Mouse (Mus musculus) frontal cortex, postnatal 14 days (tissue): ENCODE measurements around the gene Ccdc57.

ENCODE experiments used
- DNase-seq, 2 experiments: peaks; one replicate each; pipeline ENCODE4 v3.0.0; 2022; ENCODE audit warnings: low spot score in 2 of 2

The Ccdc57 gene

DNA sequence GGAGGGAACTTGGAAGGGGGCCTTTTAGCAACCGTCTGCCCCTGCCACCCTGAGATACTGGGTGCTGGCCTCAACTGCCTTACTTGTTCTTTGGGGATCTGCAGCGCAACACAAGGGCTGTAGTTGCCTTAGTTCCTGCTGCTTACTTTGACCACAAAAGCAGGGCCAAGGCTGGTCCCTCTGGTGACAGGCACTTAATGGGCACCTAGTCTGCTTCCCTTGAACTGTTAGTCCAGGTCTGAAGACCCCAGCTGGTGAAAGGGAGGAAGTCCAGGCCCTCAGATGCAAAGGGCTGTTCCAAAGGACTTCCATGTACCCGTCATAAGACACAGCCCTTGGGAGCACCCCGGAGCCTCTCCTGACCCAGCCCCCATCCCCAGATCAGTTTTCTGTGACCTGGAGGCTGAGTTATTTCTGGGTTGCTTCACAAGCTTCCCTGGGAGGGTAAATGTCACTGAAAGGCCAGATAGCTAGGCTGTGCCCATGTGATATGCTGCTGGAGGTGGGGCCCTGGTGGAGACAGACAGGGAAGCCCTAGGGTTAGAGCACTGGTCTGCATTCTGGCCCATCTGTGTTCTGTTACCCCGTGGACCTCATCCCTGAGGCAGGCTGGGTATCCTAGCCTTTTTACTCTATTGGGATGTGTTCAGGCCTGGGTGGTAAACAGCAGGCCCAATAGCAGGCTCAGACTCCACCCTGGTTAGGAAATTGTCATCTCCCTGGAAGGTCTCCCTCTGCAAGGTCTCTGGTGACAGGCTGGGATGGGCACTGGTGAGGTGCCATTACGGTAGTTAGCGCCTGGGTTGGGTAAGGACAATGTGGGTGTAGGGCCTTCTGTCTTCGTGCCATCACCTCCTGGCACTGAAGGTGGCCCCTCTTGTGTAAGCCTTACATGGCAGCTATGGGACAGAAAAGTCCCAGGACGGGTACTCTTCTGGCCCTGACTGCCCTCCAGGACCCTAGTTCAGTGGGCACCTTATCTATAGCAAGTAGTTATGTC lies 19.4 kb upstream of the Ccdc57 start:
- no peak for DNase-seq

DNA sequence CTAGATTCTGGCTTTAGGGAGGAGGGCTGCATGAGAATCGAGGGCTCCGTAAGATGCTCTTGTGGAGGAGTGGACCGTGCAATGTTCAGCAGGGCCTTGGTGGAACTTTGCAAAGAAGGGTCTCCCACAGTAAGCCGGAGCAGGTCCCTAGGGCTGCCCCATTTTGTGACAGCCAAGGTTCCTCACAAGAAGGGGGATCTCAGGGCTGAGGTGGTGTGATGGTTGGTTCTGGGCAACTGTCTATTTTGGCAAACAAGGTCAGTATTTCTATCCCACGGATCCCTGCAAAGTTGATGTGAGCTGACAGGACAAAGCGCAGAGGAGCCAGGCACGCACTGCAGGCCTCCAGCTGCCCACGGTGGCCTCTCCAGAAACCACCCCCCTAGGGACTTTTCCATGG lies 18.6 kb upstream of the Ccdc57 start:
- no peak for DNase-seq

DNA sequence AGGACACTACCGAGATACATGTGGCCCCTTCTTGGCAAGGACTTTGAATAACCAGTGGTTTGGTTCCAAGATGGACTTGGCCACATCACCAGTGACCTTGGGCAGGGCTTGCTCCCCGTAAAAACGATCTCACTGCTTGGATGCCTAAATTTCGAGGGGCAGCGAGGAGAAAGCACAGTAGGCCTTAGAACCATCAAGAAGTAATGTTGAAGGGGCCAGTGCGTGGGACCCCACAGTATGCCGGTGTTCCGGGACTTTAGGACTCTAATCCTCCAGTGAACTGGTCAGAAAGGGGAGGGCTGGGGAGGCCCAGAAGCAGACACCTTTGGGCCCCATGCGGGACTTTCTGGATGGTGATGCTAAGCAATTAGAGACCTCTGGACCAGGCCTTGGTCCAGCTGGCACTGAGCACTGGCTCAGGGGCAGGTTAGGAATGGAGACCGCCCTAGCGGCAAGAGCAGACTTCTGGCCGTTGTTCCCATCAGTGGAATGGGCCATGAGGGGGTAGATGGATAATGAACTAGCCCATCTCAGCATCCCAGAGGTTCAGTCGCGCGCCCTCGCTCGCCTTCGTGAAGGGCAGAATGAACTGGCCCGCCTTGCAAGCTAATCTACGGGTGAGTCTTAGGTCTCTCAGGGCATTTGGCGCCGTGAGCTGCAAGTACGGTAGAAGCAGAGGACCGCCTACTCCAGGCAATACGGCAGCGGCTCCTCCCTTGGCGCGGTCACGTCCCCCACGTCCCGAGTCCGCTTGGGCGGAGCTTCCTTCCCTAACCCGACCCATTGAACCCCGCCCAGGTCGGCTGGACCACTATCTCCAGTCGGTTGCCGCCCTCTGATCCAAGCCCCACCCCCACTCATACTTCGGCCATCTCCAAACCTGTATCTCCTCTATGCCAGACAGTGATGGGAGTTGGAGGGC lies 17.9 kb upstream of the Ccdc57 start:
- DNase-seq, result peak; percentile 60 to 63

DNA sequence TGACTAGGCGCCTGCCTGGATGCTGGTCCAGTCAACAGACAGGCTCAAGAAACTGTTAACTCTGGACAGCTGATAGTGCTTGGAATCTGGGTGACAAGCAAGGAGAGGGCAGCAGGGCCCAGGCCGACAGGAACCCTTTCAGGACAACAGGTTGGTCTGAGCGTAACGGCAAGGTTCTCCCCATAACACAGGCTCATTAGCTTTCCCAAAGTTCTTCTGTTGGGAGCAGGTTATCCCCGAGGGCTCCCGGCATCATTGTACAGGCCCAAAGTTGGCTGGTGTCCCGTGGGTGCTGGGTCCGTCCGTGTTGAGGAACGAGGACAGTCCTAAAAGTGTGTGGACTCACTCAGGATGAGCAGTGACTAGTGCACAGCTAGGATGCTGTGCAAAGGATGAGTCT lies 17.2 kb upstream of the Ccdc57 start:
- DNase-seq, result no peak

DNA sequence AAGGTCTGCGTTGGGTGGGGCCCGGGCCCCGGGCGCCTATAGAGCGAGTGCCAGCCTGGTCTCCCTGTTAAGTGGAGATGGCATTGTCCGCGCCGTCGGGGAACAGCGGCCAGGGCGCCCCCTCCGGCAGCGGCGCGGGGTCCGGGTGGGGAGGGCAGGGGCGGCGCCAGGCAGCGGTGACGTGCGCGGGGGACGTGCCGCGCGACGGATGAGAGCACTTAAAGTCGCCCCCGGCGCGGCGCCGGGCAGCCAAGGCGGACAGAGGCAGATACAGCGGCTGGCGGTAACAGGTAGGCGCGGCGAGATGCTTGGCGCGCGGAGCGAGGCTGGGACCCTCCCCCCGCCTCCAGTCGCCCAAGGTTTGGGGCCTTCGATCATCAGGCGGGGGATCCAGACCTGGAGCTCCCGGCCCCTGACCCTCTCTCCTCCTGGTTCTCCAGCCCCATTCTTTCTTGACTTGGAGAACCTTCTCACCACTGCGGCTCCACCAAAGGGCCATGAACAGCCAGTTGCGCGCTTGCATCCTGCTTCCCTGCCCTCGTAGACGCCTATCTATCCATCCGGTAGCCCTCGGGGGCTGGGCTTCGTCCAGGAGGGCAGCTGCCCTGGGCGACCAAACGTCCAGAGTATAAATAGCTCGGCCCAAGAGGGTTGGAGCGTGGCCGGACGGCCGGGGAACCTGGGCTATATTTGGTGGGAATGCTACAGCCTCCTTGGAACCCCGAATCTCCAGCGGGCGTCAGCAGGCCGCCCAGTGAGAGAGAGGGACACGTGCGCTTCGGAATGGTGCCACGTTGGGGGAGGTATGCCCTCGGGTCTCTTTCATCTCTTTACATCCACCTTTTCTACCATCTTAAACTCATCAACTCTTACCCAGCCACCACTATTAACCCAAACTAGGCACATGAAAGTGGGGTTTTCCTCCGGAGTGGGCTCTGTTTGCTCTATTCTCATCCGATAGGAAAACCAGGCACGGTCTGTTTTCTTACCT lies 16.5 kb upstream of the Ccdc57 start:
- DNase-seq, result no peak

DNA sequence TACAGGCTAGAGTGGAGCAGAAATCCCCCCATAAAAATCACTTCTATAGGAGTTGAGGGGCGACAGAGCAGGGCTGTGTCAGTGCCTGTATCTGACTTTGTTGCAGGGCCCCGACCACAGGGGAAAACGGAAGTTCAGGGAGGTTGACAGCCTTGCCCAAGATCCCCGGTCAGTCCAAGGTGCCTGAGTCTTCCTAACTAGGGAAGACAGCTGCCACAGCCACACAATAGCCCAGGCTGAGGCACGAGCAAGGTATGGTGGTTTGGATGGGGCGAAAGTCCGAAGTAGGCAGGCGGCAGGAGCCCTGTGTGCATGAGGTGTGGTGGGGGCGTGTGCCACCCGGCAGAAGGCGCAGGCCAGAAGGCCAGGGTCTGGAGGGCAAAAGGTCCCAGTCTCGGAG lies 15.7 kb upstream of the Ccdc57 start, which contains the start of gene Slc16a3:
Slc16a3 (plus strand) TSS at position 153 of the 400 bp plus-strand sequence.
- DNase-seq, result no peak

DNA sequence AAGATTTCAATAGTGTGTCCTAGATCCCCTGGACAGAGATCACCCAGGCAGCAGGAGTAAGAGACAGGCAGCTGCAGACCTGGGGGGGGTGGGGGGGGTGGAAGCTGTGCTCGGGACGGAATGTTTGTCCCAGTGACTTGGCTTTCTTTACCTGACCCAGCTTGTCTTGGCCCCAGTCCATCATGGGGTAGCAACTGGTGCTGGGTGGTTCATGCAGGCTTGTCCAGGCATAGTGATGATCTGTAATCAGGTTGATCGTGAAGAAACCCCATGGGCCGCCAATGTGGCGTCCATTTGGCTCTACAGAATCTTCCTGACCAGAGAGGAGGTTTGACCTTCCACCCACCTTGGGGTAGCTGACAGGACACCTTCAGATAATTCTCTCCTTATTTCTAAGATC lies 13.3 kb upstream of the Ccdc57 start:
- no peak for DNase-seq

DNA sequence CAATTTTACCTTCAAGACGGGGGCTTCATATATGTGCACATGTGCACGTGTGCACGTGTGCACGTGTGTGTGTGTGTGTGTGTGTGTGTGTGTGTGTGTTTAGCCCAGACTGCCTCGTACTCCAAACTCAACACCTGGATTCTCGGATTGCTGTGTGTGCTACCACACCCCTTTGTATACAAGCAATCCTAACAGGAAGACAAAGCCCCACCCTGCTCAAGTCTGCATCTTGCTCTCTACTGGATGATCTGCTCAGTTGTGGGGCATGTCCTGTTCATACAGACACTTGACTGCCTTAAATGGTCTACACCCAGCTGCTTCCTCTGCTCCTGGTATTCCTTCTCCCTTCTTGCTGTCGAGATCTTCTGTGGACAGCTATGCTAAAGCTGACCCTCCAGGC lies 12.6 kb upstream of the Ccdc57 start:
- no peak for DNase-seq

DNA sequence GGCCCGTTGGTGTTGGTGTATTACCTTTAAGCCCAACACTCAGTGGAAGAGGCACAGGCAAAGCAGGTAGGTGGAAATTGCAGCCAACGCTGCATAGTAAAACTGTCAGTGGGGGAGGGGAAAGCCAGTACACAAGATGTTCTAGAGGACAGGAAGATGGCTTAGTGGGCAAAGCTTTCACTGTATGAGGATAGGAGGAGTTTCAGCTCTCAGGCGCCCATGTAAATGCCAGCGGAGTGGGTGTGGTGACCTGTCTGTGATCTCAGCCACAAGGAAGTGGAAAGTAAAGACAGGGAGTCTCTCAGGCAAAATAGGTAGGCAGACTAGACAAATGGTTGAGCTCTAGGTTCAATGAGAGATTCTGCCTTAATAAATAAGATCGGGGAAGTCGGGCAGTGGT lies 8.3 kb upstream of the Ccdc57 start:
- DNase-seq, result no peak

DNA sequence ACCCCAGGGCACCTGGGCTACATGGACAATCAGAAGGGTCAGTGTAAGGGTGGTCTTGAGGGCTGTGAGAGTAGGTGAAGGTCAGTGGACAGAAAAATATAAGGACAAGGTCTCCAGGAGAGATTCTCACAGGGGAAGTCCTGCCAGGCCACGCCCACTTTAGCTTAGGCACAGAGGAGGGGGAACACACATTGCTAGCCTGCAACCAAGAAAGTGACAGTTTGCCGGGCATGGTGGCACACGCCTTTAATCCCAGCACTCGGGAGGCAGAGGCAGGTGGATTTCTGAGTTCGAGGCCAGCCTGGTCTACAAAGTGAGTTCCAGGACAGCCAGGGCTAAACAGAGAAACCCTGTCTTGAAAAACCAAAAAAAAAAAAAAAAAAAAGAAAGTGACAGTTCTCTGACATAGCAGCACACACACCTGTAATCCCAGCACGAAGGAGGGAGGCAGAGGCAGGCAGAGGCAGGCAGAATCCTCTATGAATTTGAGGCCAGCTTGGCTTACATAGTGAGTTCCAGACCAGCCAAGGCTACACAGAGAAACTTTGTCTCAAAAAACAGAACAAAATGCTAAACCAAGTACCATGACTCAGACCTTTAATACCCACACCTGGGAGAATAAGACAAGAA lies 7.2 kb upstream of the Ccdc57 start:
- DNase-seq, result no peak

DNA sequence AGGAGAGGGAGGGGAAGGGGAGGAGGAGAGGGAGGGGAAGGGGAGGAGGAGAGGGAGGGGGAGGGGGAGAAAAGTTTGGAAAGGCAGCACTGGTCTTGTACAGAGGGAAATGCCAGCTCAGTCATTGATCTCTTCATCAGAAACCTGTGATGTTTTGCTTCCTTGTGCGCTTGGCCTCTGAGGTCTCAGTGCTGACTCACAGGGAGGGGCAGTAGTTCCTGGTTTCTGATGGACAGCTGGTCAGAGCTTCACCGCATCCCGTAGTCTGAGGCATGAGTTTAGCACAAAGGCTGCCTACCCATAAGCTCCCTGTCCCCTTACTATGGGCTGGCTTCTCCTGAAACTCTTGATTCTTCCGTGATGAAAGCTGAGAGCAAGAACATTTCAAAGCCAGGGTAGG lies 6.1 kb upstream of the Ccdc57 start:
- no peak for DNase-seq

DNA sequence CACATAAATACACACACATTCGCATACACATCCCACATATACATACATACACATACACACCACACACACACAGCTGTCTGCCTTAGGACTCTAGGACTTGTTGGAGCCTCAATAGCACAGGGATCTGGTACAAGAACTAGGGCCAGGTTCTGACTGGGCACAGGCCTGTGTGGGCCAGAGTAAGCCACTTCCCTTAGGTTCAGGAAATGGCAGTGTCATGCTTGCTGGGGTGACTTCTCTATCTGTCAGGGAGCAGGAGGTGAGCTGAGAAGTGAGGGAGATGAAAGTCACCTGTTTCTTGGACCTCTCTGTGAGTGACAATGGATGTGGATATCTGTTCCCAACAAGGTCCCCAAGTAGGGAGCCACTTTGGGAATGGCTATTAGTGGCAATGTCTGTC lies 5.3 kb upstream of the Ccdc57 start:
- no peak for DNase-seq

DNA sequence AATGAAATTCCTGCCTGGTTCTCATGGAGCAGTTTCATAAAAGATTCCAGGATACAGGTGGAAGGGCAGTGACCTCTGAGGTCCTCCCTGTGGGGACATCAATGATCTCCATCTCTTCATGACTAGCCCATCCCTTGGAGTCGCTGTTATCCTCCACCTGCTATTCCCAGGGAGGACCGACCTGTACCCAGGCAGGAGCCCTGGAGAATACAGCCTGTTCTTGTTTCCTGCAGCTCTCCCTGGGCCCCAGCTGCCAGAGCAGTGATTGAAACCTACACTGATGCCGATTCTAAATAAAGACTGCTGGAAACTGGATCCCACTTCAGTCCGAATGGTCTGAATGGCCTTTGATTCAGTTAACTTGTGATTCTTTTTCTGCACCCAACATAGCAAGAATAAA lies 1.2 kb downstream of the Ccdc57 start:
- DNase-seq, result no peak

DNA sequence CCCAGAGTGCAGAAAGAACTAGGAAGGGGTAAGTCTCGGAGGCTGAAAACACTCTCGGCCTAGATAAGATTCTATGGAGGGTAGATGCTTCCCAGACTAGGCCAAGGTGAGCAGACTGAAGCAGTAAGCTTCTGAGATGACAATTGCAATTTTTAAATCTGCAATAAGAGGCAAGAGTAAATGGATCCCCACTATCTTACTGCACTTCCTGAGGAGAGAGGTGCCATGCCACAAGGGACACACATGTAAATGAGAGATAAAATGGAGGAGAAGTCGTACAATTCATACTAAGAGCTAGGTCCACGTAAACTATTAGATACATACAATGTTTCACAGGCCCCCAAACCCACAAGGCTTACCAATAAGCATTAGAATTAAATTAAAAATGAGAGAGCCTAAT lies 4.2 kb downstream of the Ccdc57 start:
- no peak for DNase-seq

DNA sequence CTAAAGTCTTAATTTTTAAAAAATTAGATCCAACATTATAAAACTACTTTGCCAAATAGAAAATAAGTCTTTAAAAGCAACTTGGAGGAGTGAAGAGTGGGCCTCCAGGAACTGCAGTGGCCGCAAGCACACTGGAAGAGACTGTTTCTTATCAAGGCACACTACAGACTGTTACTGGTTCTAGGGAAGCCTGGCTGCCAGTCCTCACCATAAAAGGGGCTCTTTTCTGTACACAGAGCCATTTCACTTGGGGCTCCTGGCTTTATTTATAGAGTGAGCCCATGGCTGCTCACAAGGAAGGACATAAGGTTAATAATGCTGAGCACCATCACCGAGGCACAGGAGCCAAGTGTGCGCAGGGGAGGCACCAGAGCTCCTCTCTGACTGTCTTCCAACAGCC lies 10.1 kb downstream of the Ccdc57 start:
- DNase-seq, result no peak

DNA sequence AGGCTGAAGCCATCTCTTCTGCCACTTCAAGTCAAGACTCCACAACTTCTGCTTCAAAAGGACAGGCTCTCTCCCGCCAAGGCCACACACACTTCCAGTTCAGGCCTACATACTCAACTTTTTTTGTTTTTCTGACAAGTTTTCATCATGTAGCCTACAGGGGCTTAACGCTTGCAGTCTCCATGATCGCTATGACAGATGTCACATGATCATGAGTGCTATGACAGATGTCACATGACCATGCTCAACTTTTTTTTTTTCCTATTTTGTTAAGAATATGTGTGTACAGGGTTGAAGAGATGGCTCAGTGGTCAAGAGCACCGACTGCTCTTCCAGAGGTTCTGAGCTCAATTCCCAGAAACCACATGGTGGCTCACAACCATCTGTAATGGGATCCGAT lies 14.9 kb downstream of the Ccdc57 start:
- no peak for DNase-seq

DNA sequence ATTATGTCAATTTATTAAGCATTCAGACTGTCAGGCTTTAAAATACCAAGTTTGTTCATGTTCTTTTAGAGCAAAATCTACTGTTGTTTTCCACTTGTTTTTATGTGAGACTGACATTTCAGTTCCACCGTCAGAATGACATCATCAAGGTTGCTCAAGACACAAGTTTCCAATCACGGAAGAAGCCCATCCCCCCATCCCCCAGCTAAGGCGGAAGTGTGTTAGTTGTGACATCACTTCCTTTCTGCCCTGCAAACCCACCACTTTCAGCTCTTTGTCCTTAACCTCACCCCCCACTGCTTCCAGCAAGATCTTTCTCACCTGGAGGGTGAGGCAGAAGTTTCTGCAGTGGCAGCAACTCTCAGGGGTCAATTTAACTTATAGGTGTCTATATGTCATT lies 16.2 kb downstream of the Ccdc57 start:
- no peak for DNase-seq

DNA sequence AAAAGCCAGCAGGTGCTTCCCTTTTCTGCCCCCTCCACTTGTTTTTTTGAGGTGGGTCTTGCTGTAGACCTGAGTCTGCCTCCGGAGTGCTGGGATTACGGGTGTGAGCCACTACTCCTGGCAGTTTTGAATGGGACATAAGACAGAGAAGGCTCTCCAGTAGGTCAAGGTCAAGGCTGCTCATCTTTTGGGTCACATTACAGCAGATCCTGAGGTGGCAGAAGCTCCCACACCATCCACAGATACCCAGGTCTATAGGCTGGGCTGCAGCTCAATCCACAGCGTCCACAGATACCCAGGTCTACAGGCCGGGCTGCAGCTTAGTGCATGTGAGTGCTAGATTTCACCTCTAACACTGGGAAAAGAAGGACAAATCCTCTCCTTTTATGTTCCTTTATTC lies 18.9 kb downstream of the Ccdc57 start:
- DNase-seq, result no peak

DNA sequence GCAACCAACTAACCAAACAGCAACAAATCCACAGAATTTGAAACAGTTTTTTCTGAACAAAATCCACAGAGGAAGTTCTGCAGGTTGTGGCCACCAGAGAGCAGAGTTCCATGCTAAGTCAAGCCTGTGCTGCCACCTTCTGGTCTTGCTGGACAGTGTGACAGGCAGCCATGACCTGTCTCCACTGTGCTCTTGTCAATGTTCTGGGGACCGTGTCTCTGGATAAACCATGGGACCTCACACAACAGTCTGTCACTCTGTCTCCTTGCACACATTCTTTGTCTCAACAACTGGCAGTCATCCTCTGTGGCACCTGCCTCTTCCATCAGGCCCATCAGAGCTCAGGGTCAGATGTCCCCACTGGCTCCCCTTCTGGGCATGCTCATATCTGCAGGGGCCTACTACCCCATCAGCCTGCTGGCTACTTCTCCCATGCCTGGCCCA lies 27.2 kb downstream of the Ccdc57 start:
- DNase-seq, result peak; percentile 33 to 54

DNA sequence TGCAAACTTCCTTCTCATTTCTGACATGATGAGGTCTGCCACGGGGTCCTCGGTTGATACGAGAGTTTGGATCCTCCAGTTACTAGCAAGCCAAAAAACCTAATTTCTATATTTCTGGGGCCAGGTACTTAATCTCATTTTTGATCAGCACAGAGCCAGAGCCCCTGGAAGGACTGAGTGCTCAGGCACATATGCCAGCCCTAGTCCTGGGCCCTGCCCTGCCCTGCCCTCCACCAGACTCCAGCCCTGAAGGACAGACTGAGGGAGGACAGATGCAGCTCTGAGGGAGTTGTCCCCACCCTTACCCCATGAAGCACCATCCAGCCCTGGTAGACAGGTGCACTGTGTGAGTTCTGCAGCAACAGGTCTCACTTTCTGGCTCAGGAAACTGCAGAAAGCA lies 28.1 kb downstream of the Ccdc57 start:
- DNase-seq, result no peak
